Mouse (Mus musculus): ENCODE data around the gene Tspan4.

- TF ChIP-seq CTCF (IDR thresholded peaks at IDR 0.05; ENCODE audit: low read depth), result no peak
- no peak for TF ChIP-seq EP300 (IDR thresholded peaks at IDR 0.05; ENCODE audit: low read depth)
These were observed 35.2 kb downstream of the Tspan4 start for GRCm38 (mm10) chr7:141510196-141510595.
